Mouse (Mus musculus): Measurements from ENCODE around the gene Stt3b.

The Stt3b gene

GRCm38 (mm10) chr9:115210535-115210934 lies 99.7 kb downstream of the Stt3b start:
- no peak for DNase-seq

GRCm38 (mm10) chr9:115209737-115210136 lies 100.5 kb downstream of the Stt3b start:
- no peak for DNase-seq

GRCm38 (mm10) chr9:115206219-115206618 lies 104.0 kb downstream of the Stt3b start:
- DNase-seq: no peak

- peak; percentile 30 to 36 for DNase-seq
Measured at GRCm38 (mm10) chr9:115205491-115205890, 104.7 kb downstream of the Stt3b start.

- DNase-seq: no peak
Measured at GRCm38 (mm10) chr9:115203136-115203535, 107.1 kb downstream of the Stt3b start.

- no peak for DNase-seq
Measured at GRCm38 (mm10) chr9:115201264-115201663, 109.0 kb downstream of the Stt3b start.

- DNase-seq: no peak
Measured at GRCm38 (mm10) chr9:115200166-115200862, 109.9 kb downstream of the Stt3b start.

GRCm38 (mm10) chr9:115197082-115197481 lies 113.1 kb downstream of the Stt3b start:
- no peak for DNase-seq

GRCm38 (mm10) chr9:115192890-115193289 lies 117.3 kb downstream of the Stt3b start:
- DNase-seq: no peak
